17 mouse cellular contexts compared by ENCODE assay signal in the genomic region with DNA sequence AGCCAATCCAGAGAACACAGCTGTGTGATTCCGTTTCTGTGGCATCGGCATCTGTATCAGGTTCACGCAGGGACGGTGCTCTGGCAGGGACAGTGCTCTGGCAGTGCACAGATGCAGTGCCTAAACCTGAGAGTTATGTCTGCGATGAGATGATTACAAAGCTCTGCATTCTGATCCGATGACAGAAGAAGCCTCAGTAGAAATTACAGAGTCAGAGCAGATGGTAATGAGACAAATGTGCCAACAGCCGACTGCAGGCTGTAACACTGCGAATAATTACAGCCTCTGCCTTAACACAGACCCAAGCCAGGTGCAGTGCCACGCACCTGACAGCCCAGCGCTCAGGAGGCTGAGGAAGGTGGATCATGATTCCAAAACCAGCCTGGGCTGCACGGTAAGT.
DNase-seq lines count a peak whose midpoint lies in the region; ATAC-seq lines count a peak whose summit lies in the region.
"Had no signal": no experiment of that assay in that cellular context is flagged by ENCODE, and none has a peak within 500 bp of the region (broad histone marks: within the 10 kb centered on the region; RNA-seq: fewer than 3 reads in every experiment).

No protein-coding gene starts in this region.

- peaks cover 7% of the 10 kb centered on the region for H3K4me1 ChIP-seq in forebrain, embryonic 15.5 days
- no peaks in the 10 kb centered on the region for H3K4me1 ChIP-seq in neural tube, embryonic 14.5 days (ENCODE audit: control insufficient read depth, insufficient read depth, low read length)
- H3K4me1 ChIP-seq: liver, embryonic 15.5 days had no signal

- no peaks in the 10 kb centered on the region for H3K36me3 ChIP-seq in forebrain, embryonic 15.5 days
- H3K36me3 ChIP-seq in neural tube, embryonic 14.5 days (ENCODE audit: control insufficient read depth, insufficient read depth, low read length), result no peaks in the 10 kb centered on the region
- H3K36me3 ChIP-seq: liver, embryonic 15.5 days had no signal

- no peak overlapping the region for H3K4me2 ChIP-seq in forebrain, embryonic 15.5 days (replicated peaks)
- no peak overlapping the region for H3K4me2 ChIP-seq in neural tube, embryonic 14.5 days (ENCODE audit: low read depth, low read length)
- H3K4me2 ChIP-seq: liver, embryonic 15.5 days had no signal

- peak; percentile 86 for ATAC-seq in forebrain, embryonic 15.5 days (replicated peaks)
- ATAC-seq in neural tube, embryonic 14.5 days (ENCODE audit: low read depth), result peak; percentile 31; the same call in 1 of the 2 replicates
- ATAC-seq: activated CD4-positive, CD25-positive, alpha-beta regulatory T cell, adult 4 months had no signal

- intact Hi-C loops in left cerebral cortex, postnatal 14 days (cut with DNase I), result no loop called here
- intact Hi-C loops in left cerebral cortex, postnatal 4 days (cut with DNase I), result no loop called here

- H3K27me3 ChIP-seq in forebrain, embryonic 15.5 days, result no peaks in the 10 kb centered on the region
- H3K27me3 ChIP-seq in neural tube, embryonic 14.5 days (ENCODE audit: control insufficient read depth, insufficient read depth, low read length), result no peaks in the 10 kb centered on the region
- H3K27me3 ChIP-seq: liver, embryonic 15.5 days had no signal

- peak; percentile 7 to 12 for DNase-seq in left cerebral cortex, postnatal 14 days (ENCODE audit: low spot score in 2 of 2)
- no peak for DNase-seq in left cerebral cortex, postnatal 4 days
- DNase-seq in layer of hippocampus, adult 18-20 months (ENCODE audit: low spot score in 2 of 2), result peak; percentile 13 to 52
- DNase-seq in gastrocnemius, postnatal 10 days, result no peak
- no peak for DNase-seq in ovary, postnatal 10 days (ENCODE audit: low spot score)
- DNase-seq: cerebellum, adult 18-20 months; heart, adult 2 months; heart, postnatal 14 days; kidney, adult 11 months; kidney, postnatal 25 days; lung, postnatal 36 days; right cerebral cortex, postnatal 14 days; thymus, adult 2 months had no signal

- H3K9me3 ChIP-seq in forebrain, embryonic 15.5 days, result no peaks in the 10 kb centered on the region
- no peaks in the 10 kb centered on the region for H3K9me3 ChIP-seq in neural tube, embryonic 14.5 days (ENCODE audit: control insufficient read depth, low read length)
- H3K9me3 ChIP-seq: liver, embryonic 15.5 days had no signal

- H3K4me3 ChIP-seq in forebrain, embryonic 15.5 days, result no peak overlapping the region
- H3K4me3 ChIP-seq in neural tube, embryonic 14.5 days (ENCODE audit: low read depth, low read length), result no peak overlapping the region
- H3K4me3 ChIP-seq: heart, adult 2 months; liver, embryonic 15.5 days had no signal

- no peak overlapping the region for H3K9ac ChIP-seq in forebrain, embryonic 15.5 days (replicated peaks)
- no peak overlapping the region for H3K9ac ChIP-seq in neural tube, embryonic 14.5 days (replicated peaks; ENCODE audit: low read depth, low read length)
- H3K9ac ChIP-seq: liver, embryonic 15.5 days had no signal

- peak overlapping the region; percentile 28 for H3K27ac ChIP-seq in forebrain, embryonic 15.5 days (replicated peaks)
- no peak overlapping the region for H3K27ac ChIP-seq in neural tube, embryonic 14.5 days (ENCODE audit: low read depth, low read length)
- H3K27ac ChIP-seq: heart, adult 2 months; liver, embryonic 15.5 days had no signal

- WGBS in forebrain, embryonic 15.5 days, result 37% methylated on average over 11 of the region's 11 CpGs
- 65% methylated on average over 11 of the region's 11 CpGs for WGBS in neural tube, embryonic 14.5 days

Comparison
In these comparisons a context has a peak if more than half of its experiments do, and no peak if none do; other contexts are left out.
1. DNase-seq: peak in left cerebral cortex, postnatal 14 days (2 of 2) and layer of hippocampus, adult 18-20 months (2 of 2); none in left cerebral cortex, postnatal 4 days (single experiment), gastrocnemius, postnatal 10 days (single experiment) and ovary, postnatal 10 days (single experiment).